Mouse (Mus musculus) lung, postnatal 14 days (tissue): ENCODE measurements at regions not wholly inside any gene's neighbourhood (a gene's known extent, or its start where the extent isn't known, plus 50 kb on each side); places are given as distances from the start of the nearest gene placed in this dataset.

Source experiments
- DNase-seq: peaks from one replicate; pipeline ENCODE4 v3.0.0; 2021

DNA sequence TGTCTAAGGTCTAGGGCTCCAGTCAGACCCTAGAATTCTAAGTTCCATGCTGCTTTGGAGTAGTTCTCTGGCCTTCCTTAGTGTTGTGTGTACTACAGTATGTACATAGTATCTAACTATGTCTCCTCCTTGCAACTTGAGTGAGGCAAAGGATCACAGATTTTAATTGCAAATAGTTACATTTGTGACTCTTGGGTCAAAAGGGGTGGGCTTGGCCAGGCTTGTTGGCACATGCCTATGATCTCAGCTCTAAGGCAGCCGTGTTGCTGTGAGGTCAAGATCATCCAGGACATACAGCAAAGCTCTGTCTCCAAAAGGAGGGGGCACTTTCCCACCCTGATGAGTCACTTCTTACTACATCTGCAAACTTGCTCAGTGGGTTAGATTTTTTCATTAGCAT lies 89.8 kb upstream of the Cpm start:
- DNase-seq = no peak

DNA sequence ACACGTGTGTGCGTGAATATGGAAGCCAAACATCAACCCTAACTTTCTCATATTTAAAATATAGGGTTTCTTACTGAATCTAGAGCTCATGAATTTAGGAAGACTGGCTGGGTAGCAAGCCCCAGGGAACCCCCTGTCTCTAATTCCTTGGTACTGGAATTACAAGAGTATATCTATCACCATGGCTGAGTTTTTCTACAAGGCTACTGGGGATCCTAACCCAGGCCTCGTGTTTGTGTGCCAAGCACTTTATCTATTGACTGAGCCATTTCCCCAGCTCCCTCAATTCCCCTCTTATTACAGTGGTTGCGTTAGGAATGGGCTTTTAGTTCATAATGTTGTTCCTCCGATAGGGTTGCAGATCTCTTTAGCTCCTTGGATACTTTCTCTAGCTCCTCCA lies 90.6 kb upstream of the Cpm start:
- no peak for DNase-seq

DNA sequence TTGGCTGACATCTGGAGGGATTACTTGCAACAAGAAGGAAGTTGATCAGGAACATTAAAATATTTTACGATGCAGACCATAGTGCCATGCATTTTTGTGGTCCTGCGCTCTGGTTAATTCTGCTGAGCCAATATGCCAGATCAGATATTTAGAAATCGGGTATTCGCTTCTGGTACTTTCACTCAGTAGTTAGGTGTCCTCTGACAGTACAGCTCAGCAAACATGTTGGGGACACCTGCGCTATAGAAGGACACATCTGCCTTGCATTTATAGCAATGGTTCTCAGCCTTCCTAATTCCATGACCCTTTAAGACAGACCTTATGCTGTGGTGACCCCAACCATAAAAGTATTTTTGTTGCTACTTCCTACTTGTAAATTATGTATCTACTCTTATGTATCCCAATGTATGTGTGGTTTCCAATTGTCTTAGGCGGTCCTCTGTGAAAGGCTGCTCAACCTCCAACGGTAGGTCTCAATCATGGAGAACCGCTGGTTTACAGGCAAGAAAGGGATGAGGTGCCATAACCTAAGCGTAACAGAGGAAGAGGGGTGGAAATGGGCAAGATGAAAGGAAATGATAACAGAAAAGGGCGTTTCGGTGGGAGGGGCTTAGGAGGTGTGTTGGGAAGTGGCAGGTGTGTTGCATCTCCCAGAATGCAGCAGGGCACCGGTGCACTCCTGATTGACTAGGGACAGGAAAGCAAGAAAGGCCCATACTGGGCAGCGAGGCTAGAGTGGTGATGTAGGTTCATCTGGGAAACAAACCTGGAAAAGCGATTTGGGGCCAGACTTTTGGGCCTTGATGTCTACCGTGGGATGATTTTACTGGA lies 92.3 kb upstream of the Cpm start:
- DNase-seq = no peak

DNA sequence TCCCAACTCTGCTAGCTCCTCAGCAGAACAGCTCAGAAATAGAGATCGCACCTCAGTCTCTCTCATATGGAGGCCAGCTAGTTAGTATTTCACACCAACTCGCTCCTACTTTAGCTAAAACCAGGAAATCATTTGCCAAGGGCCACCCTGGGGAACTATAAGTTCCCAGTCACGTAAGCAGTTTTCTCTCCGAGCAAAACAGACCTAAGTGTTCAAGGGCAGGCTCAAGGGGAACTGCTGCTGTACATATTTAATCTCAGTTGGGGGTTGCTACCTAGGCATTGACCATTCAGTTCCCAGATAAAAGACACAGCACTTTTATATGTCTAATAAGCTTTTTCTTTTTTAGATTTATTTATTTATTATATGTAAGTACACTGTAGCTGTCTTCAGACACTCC lies 93.5 kb upstream of the Cpm start:
- DNase-seq = no peak

DNA sequence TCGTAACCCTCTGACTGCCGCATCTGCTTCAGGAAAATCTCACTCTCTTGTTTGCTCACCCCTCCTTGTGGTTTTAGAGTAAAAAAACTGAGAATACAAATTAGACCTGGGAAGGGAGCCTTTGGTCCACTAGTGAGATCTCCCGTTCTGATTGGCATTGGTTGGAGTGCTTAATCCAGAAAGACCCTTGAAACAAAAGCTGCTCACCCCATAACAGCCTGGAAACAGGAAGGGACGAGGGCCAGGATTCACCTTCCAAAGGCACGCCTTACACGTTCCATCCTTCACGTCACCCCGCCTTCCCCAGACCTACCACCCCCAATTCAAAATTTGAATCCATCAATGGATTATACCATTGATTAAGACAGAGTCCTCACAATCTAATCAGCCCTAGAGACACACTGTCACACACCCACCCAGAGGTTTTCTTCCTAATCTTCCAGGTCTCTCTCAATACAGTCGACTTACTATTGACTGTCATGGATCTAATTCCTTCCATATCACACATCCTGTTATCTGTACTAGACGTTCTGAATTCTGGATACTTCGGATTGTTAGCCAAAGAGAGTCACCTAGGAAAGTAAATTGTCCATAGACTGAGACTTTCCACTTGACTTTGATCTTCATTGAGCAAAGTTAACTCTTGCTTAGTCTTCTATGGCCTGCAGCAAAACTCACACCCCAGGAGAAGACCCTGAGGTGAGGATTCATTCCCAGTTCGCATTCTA lies 94.1 kb upstream of the Cpm start:
- DNase-seq = no peak

DNA sequence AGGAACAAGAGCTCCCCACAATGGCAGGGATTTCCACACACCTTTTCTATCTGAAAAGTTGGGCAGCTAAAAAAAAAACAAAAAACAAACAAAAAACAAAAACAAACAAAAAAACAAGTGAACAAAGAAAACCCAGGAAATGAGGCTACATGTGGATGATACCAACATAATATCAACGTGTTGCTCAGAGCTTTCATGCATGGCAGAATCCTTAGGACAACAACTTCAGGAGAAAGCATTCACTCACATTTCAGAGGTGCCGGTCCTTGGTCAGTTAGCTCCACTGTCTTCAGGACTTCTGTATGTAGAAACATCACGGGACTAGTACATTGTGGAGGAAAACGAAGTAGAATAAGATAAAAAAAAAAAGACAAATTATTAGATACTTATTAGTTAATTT lies 94.8 kb upstream of the Cpm start:
- no peak for DNase-seq

DNA sequence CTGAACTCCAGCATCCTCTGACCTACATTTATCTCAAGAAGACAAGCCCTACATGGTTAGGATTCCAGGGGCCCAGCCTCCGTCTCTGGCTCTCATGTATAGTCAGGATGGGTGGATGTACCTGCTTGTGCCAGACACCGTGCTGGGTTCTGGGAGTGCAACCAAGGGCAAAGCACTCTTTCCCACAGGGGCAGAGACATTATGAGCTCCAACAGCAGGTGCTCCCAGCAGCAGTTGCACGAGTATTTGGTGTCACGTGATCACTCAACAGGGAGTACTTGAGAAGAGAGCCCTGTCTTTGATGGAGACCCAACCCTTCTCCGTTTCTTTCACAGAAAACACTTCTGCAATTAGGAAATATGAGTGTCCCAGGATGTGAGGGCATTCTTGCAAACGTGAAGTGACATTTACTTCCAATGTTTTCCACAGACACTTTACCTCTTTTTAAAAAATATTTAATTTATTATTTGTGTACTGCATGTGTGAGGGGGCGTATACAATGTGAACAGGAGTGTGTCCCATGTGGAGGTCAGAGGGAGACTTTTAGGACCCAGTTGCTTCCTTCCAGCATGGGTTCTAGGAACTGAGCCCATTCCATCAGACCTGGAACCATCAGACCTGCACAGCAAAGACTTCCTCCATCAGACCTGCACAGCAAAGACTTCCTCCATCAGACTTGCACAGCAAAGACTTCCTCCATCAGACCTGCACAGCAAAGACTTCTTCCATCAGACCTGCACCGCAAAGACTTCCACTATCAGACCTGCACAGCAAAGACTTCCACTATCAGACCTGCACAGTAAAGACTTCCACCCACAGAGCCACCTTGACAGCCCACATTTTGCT lies 95.5 kb upstream of the Cpm start:
- no peak for DNase-seq

DNA sequence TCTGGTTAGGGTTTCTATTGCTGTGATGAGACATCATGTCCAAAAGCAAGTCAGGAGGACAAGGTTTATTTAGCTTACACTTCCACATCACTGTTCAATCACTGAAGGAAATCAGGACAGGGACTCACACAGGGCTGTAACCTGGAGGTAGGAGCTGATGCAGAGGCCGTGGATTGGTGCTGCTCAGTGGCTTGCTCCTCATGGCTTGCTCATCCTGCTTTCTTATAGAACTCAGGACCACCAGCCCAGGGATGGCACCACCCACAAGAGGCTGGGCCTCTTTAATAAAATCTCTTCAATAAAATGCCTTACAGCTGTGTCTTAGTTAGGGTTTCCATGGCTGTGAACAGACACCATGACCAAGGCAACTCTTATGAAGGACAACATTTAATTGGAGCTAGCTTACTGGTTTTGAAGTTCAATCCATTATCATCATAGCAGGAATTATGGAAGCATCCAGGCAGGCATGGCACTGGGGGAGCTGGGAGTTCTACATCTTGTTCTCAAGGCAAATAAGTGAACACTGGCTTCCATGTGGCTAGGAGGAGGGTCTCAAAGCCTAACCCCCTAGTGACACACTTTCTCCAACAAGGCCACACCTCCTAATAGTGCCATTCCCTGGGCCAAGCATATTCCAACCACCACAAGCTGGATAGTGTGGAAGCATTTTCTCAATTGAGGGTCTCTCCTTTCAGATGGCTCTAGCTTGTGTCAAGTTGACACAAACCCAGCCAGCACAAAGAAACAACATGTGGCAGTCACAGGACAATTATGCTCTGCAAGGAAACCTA lies 96.4 kb upstream of the Cpm start:
- DNase-seq = no peak

DNA sequence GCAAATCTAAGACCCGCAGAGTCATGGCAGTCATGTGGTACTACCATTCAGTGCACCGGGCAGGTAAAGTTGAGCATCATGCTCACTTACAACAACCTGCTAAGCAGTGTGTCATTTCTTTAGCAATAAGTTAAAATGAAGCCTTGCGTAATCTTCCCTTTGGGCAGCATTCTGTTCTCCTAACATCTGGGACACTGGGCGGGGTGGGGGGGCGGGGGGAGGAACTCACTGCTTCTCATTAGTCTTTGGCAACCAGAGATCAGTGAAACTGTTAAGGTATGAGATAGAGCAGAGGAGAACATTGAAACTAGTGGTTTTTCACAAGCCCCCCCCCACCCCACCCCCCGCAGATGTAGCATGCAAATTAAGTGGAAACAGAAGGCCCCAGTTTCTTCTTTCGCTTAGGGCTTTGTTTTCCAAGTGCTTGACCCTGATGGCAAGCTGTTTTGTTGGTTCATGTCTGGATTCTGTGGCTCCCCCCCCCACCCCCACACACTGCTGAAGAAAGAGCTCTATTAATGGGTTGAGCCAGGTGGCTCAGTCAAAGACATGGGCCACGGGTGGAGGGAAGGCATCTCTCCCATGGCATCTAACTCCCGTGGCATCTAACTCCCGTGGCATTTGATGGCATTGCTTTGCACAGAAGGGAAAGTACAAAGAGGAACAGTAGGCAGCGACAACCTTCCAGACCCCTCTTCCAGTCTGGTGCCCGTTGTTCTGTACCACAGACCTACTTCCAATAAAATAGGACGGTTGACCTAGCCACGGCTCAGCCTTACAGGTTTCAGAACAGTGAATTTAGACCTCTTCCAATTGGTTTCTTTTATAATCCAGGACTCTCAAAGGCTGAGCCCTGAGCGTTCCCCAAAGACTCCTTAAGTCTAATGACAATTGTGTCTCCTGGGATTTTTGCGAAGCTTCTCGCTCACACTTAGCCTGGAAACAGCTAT lies 97.2 kb upstream of the Cpm start:
- no peak for DNase-seq

DNA sequence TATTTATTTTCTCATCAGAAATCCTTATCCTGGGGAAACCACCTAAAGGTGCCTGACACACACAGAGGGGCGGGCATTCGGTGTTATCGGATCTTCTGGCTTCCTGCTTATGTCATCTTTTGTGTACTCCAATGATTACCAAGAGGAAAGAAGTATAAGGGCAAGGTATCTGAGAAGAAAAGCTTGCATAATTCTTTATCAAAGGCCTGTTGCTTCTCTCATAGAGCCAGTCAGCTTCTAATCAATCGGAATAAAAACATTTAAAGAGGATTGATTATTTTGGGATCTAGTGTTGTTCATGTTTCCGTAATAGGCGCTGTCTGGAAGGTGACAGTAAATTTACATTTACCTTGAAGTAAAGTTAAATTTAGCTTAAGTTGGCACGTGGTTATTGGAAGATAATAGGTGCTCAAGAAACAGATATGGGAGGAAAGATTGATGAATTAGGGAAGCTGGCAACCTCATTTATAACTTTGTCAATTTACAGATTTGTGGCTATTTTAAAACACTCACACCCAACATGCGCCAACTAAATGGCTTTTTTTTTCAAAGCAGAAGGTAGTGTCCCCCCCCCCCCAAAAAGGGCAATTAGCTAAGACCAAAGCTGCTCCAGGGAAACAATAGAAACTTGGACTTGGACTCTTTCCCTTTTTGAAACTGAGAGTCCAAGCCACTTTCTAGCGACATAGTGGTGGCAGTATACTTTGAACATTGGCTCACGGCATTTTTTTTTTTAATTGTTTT lies 98.3 kb upstream of the Cpm start:
- DNase-seq = no peak

DNA sequence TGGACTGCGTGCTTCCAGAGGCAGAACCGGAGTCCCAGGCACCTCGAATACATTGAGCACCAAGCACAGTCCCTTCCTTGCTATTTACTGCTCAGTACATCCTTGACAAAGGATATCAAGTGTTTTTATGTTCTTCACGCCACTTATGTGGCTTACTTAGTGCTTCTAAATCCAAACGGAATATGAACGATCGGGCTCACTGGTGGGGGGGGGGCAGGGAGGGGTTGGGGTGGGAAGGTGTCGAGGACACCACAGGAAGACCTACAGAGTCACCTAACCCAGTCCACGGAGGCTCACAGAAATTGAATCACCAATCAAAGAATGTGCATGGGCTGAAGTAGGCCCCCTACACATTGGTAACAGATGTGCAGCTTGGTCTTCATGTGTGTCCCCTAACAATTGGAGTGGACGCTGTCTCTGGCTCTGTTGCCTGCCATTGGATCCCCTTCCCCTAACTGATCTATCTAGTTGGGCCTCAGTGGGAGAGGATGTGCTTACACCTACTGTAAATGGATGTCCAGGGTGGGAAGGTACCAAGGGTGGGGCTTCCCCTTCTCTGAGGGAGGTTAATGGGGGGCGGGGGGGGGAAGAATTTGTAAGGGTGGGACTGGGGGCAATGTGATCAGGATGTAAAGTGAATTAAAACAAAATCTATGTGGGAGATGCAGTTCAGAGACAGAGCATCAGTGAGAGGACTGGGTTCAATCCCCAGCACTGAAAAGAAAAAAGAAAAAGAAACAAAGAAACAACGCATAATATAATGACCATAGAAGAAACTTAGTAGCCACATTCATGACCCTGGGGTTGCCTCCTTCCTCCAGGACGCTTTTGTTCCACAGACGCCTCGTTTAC lies 99.1 kb upstream of the Cpm start:
- no peak for DNase-seq

DNA sequence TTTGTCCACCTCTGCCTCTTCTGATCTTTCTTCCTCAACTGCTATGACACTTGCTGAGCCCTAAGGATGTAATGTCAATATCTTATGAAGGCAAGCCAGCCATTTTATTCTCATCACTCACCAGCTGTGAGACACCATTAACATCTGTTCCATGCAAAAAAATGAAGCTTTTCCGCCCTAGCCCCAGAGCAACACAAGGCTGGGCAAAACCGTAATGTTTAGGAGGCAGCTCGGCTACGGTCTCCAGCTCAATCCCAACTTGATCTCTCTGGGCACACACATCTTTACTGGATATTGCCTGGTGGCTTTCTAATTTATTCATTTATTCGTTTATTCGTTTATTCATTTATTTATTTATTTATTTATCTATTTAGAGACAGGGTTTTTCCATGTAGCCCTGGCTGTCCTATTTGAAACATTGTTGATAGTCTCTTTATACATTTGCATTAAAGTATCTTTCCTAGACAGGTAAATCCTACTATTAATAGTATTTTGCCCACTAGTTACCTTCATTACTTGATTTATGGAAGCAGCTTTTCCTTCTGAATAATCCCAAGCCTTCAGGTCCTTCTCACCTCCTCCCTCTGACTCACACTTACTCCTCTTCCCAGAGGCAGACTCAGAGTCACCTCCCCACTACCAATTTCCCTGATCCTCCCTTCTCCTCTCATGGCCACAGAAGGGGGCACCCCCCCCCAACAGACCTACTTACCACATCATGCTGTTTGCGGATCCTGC lies 99.9 kb upstream of the Cpm start:
- DNase-seq = no peak

DNA sequence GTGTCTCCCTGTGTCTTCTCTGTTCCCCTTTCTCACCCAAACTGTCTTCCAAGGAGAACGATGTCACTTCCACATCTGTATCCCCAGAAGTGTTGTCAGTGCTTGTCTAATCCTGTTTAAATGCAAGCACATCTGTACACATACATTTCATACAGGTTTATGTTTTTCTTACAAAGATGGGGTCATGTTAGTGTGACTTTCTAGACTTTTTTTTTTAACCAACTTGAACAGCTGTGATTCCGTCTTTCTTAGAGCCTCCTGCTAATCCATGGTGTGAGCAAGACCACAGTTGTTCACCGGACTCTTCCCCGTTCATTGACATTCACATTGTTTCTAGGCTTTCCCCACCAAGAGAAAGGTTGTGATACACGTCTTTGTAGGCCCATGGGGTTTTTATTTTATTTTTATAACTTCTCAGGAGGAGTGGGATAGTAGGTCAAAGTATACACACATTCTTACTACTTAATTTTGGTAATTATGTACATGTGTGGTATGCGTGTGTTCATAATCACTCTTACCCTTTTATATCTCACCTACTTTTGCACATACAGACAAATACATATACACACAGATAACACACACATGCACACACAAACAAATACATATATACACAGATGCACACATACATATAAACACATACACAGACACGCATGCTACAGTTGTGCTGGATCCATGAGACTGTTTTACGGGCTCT lies 100.6 kb upstream of the Cpm start:
- DNase-seq = no peak

DNA sequence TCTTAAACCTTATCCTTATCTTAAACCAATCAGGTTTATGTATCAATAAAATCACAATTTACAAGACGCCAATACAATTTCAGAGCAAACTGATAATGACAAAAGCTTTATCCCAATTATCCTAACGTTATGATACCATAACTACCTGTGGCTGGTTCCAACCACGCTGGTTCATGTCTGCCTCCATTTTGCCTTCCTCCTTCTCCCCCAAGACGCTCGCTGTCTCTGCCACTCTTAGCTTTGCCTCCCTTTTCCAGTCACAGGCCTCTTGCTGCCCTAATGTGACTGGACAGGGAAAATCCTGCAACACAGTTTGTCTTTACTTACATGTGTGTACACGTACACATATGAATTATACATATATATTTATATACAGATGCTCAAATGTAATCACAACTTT lies 101.3 kb upstream of the Cpm start:
- DNase-seq = no peak

DNA sequence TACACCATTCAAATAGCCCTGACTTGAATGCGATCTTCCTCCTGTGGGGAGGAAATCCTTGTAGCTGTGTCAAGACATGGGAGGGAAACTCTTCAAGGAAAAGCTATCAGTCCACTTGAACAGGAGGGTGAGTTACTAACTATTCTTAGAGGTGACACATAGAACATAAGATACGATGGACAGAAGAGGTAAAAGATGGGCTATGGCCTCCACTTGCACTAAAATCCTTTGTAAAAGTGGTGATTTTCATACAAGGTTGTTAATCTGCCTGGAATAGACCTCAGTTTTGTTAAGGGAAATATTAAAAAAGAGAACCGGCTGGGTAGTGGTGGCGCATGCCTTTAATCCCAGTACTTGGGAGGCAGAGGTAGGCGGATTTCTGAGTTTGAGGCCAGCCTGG lies 102.1 kb upstream of the Cpm start:
- no peak for DNase-seq

DNA sequence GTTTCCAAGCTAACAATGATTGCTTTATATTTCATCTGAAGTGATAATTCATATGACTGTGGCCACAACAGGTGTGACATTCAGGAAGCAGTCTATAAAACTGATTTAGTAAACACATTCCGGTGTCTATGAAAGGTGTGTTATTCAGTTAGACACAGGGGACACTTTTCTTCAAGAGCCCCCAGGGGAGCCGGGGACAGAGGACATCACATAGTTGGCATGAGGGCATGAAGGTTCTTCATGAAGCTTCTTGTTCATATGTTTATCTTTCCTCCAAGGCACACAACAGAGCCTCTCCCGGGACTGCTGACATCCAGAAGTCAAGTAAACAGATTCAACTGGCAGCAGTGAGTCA lies 102.5 kb upstream of the Cpm start:
- no peak for DNase-seq

DNA sequence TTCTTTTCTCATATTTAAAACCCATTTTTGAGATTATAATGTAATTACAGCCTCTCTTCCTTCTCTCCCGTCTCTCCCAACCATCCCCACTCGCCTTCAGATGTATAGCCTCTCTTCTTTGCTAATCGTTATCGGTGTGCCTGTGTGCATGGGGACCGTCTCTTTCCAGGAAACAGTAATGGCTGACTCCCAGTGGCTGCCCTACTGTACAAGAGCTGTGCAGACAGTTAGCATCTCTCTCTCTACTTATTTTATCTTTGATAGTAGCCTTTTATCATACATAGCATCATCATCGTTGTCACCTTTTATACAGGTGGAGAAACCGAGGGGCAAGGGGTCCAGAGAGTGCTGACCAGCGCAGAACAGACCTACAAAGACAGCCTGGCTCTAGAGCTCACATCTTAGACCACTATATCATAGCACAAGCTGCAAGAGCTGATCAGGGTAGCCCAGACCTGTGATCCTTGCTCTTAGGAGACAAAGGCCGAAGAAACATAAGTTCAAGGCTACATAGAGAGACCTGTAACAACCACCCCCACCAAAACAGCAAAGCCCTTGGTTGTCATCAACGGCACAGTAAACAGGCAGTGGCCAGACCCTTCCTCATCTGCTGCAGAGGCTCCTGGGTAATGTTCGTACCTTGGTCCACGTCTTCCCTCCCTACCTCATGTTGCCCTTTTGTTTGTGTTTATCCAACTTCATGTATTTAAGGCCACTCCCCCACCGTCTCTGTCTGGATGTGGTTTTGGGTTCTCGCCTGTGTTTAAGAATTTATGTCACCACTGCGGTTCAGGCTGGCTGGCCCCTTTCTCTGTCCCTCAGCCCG lies 103.1 kb upstream of the Cpm start:
- no peak for DNase-seq

DNA sequence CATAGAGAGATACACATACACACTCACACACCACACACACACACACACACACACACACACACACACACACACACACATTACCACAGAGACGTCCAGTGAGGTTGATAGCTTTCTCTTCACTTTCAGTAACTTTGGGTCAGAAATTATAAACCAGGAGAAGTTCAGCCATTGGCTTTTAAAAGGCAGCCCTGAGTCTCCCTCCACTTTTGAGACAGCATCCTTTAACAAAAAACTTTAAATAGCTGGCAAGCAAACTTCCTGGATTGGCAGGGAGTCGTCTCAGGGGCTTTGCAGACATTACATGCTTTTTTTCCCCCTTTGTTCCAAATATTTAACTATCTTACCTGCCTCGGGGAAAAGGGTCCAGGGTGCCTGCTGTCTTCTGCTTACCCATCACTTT lies 103.7 kb upstream of the Cpm start:
- no peak for DNase-seq
